Mouse (Mus musculus) forebrain, embryonic 10.5 days (tissue): ENCODE results near the gene Gm17349. TPM values are rescaled to one million over a fixed set of nuclear protein-coding genes. Genes with fewer than 3 reads are reported as not detected.
"Not testable (repeated sequence)": the region's sequence is repeated elsewhere in the genome, so short reads cannot be mapped to it uniquely, and the experiment has no call there.

Experiments used
- DNase-seq: peaks from one replicate; pipeline ENCODE4 v3.0.0-alpha.2; 2017; ENCODE audit warnings: low spot score; ENCODE audit errors: extremely low spot score
- H3K27ac ChIP-seq: fragments of 300-500 bp; sonication (generic); 2 replicates; pipeline ENCODE4 v1.5.1; 2016; ENCODE audit warnings: mild to moderate bottlenecking
- H3K27me3 ChIP-seq: fragments of 300-500 bp; sonication (generic); 2 replicates; pipeline ENCODE4 v1.6.1; 2016; ENCODE audit warnings: mild to moderate bottlenecking; ENCODE audit not compliant: poor library complexity, severe bottlenecking
- H3K36me3 ChIP-seq: fragments of 300-500 bp; sonication (generic); replicated peaks from 2 replicates; pipeline ENCODE4 v1.6.1; 2016; ENCODE audit warnings: mild to moderate bottlenecking, moderate library complexity
- H3K4me1 ChIP-seq: fragments of 300-500 bp; sonication (generic); 2 replicates; pipeline ENCODE4 v1.6.1; 2016
- H3K4me3 ChIP-seq: fragments of 300-500 bp; sonication (generic); 2 replicates; pipeline ENCODE4 v1.5.1; 2016; ENCODE audit warnings: mild to moderate bottlenecking, moderate library complexity
- H3K9me3 ChIP-seq: fragments of 300-500 bp; sonication (generic); 2 replicates; pipeline ENCODE4 v1.6.1; 2016; ENCODE audit warnings: mild to moderate bottlenecking, moderate library complexity
- WGBS: fragments of 180-500 bp; shearing (Covaris S2); methylation state at CpG from one replicate; pipeline ENCODE4 v1.1.7; 2016; 5-methylcytosine and 5-hydroxymethylcytosine counted together
- polyA plus RNA-seq: library from polyadenylated mRNA; unstranded; fragments of >200 nt; fragmentation: Nextera tagmentation; extraction: Ambion mirVana; gene quantifications from 2 replicates; pipeline ENCODE4 v1.2.1, GENCODE M21; 2016

Gene Gm17349
- polyA plus RNA-seq, 1 experiment from 2014 or later, result not detected

GRCm38 (mm10) chr15:99701999-99702900, 3.0 kb downstream of the Gm17349 start, which contains the start of gene Smarcd1:
Smarcd1 (plus strand) TSS chr15:99702129.
- DNase-seq, result peak; percentile 98
- Histone ChIP-seq H3K36me3 (peaks cover 39% of the 10 kb centered on the region), H3K4me3 (peak within 1 kb of the TSS; percentile 90), H3K4me1 (peaks cover 55% of the 10 kb centered on the region), H3K27ac (peak within 1 kb of the TSS; percentile 99), H3K27me3 (peaks cover 24% of the 10 kb centered on the region), H3K9me3 (no peaks in the 10 kb centered on the region)
- WGBS, result under 1% methylated on average over 70 of the region's 71 CpGs

GRCm38 (mm10) chr15:99701640-99701998, 3.7 kb downstream of the Gm17349 start:
- H3K9me3 ChIP-seq, DNase-seq: not testable (repeated sequence)
- 49% methylated on average over 16 of the region's 16 CpGs for WGBS
- Histone ChIP-seq H3K4me1 (peaks cover 55% of the 10 kb centered on the region), H3K27me3 (peaks cover 31% of the 10 kb centered on the region), H3K4me3 (peak overlapping the region; percentile 90), H3K27ac (peak overlapping the region; percentile 99), H3K36me3 (peaks cover 32% of the 10 kb centered on the region)

- Histone ChIP-seq H3K27ac (no peak overlapping the region), H3K9me3 (no peaks in the 10 kb centered on the region), H3K27me3 (peaks cover 35% of the 10 kb centered on the region), H3K4me3 (no peak overlapping the region), H3K36me3 (peaks cover 22% of the 10 kb centered on the region), H3K4me1 (peaks cover 55% of the 10 kb centered on the region)
- WGBS, result 89% methylated on average over 18 of the region's 18 CpGs
- DNase-seq, result no peak
Measured at GRCm38 (mm10) chr15:99700219-99701106, 4.8 kb downstream of the Gm17349 start.

GRCm38 (mm10) chr15:99699715-99700114, 5.6 kb downstream of the Gm17349 start:
- peaks cover 35% of the 10 kb centered on the region for H3K27me3 ChIP-seq
- H3K4me3 ChIP-seq, result no peak overlapping the region
- H3K9me3 ChIP-seq, result no peaks in the 10 kb centered on the region
- no peak overlapping the region for H3K27ac ChIP-seq
- H3K36me3 ChIP-seq, result peaks cover 17% of the 10 kb centered on the region
- no peak for DNase-seq
- peaks cover 52% of the 10 kb centered on the region for H3K4me1 ChIP-seq
- WGBS, result 93% methylated on average over 10 of the region's 10 CpGs

GRCm38 (mm10) chr15:99698533-99699085, 6.7 kb downstream of the Gm17349 start:
- Histone ChIP-seq H3K36me3 (peaks cover 6% of the 10 kb centered on the region), H3K4me1 (peaks cover 50% of the 10 kb centered on the region), H3K4me3 (peak overlapping the region; percentile 7; the same call in 1 of the 2 replicates), H3K9me3 (no peaks in the 10 kb centered on the region), H3K27ac (no peak overlapping the region), H3K27me3 (peaks cover 35% of the 10 kb centered on the region)
- DNase-seq, result no peak
- 38% methylated on average over 20 of the region's 20 CpGs for whole genome bisulfite sequencing

- WGBS, result 36% methylated on average over 2 of the region's 2 CpGs
Measured at GRCm38 (mm10) chr15:99697309-99697708, 8.0 kb downstream of the Gm17349 start.

GRCm38 (mm10) chr15:99691976-99692375, 13.3 kb downstream of the Gm17349 start:
- DNase-seq, result no peak
- H3K9me3 ChIP-seq, result no peaks in the 10 kb centered on the region
- no peak overlapping the region for H3K4me3 ChIP-seq
- H3K27ac ChIP-seq, result 0 out of 2 replicates have a peak overlapping the region, but pooled peaks have one; percentile 6
- H3K27me3 ChIP-seq, result peaks cover 46% of the 10 kb centered on the region
- no peaks in the 10 kb centered on the region for H3K36me3 ChIP-seq
- 63% methylated on average over 9 of the region's 9 CpGs for WGBS
- peaks cover 30% of the 10 kb centered on the region for H3K4me1 ChIP-seq

More at GRCm38 (mm10) chr15:99697309-99697708, 8.0 kb downstream of the Gm17349 start:
- peaks cover 37% of the 10 kb centered on the region for H3K4me1 ChIP-seq
- H3K4me3 ChIP-seq, result no peak overlapping the region
- H3K27ac ChIP-seq, result no peak overlapping the region
- H3K27me3 ChIP-seq, result peaks cover 44% of the 10 kb centered on the region
- no peaks in the 10 kb centered on the region for H3K9me3 ChIP-seq
- H3K36me3 ChIP-seq, result no peaks in the 10 kb centered on the region
- DNase-seq, result no peak

- H3K4me3 ChIP-seq, result no peak overlapping the region
- no peak for DNase-seq
- WGBS, result 13% methylated on average over 4 of the region's 4 CpGs
- peaks cover 30% of the 10 kb centered on the region for H3K4me1 ChIP-seq
- H3K27ac ChIP-seq, result no peak overlapping the region
- no peaks in the 10 kb centered on the region for H3K9me3 ChIP-seq
- peaks cover 38% of the 10 kb centered on the region for H3K27me3 ChIP-seq
- no peaks in the 10 kb centered on the region for H3K36me3 ChIP-seq
Measured at GRCm38 (mm10) chr15:99690924-99691323, 14.4 kb downstream of the Gm17349 start.

GRCm38 (mm10) chr15:99688712-99689111, 16.6 kb downstream of the Gm17349 start:
- WGBS, result 6% methylated on average over 4 of the region's 4 CpGs
- no peaks in the 10 kb centered on the region for H3K9me3 ChIP-seq

GRCm38 (mm10) chr15:99684156-99684555, 21.1 kb downstream of the Gm17349 start:
- H3K36me3 ChIP-seq, result no peaks in the 10 kb centered on the region
- peaks cover 4% of the 10 kb centered on the region; the same call in 1 of the 2 replicates for H3K27me3 ChIP-seq
- no peak overlapping the region for H3K4me3 ChIP-seq
- WGBS, result 95% methylated on average over 5 of the region's 5 CpGs
- no peaks in the 10 kb centered on the region for H3K9me3 ChIP-seq
- peaks cover 6% of the 10 kb centered on the region for H3K4me1 ChIP-seq
- DNase-seq, result no peak
- H3K27ac ChIP-seq, result no peak overlapping the region

More at GRCm38 (mm10) chr15:99688712-99689111, 16.6 kb downstream of the Gm17349 start:
- Histone ChIP-seq H3K4me3 (no peak overlapping the region), H3K4me1 (peaks cover 21% of the 10 kb centered on the region), H3K36me3 (no peaks in the 10 kb centered on the region), H3K27ac (no peak overlapping the region), H3K27me3 (peaks cover 38% of the 10 kb centered on the region)
- DNase-seq, result peak; percentile 71

GRCm38 (mm10) chr15:99682880-99683279, 22.4 kb downstream of the Gm17349 start:
- Histone ChIP-seq H3K9me3 (no peaks in the 10 kb centered on the region), H3K4me3 (no peak overlapping the region), H3K36me3 (no peaks in the 10 kb centered on the region), H3K27ac (no peak overlapping the region), H3K4me1 (peaks cover 18% of the 10 kb centered on the region), H3K27me3 (peaks cover 10% of the 10 kb centered on the region; the same call in 1 of the 2 replicates)
- 95% methylated on average over 7 of the region's 7 CpGs for WGBS
- no peak for DNase-seq

- Histone ChIP-seq H3K9me3 (no peaks in the 10 kb centered on the region), H3K27me3 (peaks cover 25% of the 10 kb centered on the region), H3K4me3 (no peak overlapping the region), H3K27ac (no peak overlapping the region), H3K36me3 (no peaks in the 10 kb centered on the region), H3K4me1 (peaks cover 29% of the 10 kb centered on the region)
- no peak for DNase-seq
- WGBS, result 60% methylated on average over 7 of the region's 7 CpGs
Measured at GRCm38 (mm10) chr15:99679008-99679407, 26.3 kb downstream of the Gm17349 start.
